Mouse (Mus musculus): Measurements from ENCODE around the gene Bach2. TPM values are rescaled to one million over a fixed set of nuclear protein-coding genes. Genes with fewer than 3 reads are reported as not detected.

Gene Bach2
- polyA plus RNA-seq, 1 experiment, result 14.1 TPM

- TF ChIP-seq POLR2A (IDR thresholded peaks at IDR 0.05; ENCODE audit: low read depth, low read length), result no peak
- TF ChIP-seq CTCF (IDR thresholded peaks at IDR 0.05; ENCODE audit: extremely low read depth, insufficient read depth, insufficient read length, insufficient replicate concordance), result no peak
- no peak for DNase-seq (ENCODE audit: low read depth in 1 of 2, low spot score in 2 of 2)
- H3K27ac ChIP-seq (ENCODE audit: insufficient read depth, low read length), result no peak overlapping the region
- H3K4me3 ChIP-seq (ENCODE audit: extremely low read depth, insufficient read depth, insufficient read length), result no peak overlapping the region
- peaks cover 3% of the 10 kb centered on the region; the same call in 1 of the 2 replicates for H3K36me3 ChIP-seq (ENCODE audit: control insufficient read depth, insufficient read depth, low read length)
- no peaks in the 10 kb centered on the region for H3K27me3 ChIP-seq (ENCODE audit: control insufficient read depth, insufficient read depth, low read length)
- WGBS, result 91% methylated on average over 17 of the region's 17 CpGs
- H3K4me1 ChIP-seq (ENCODE audit: control insufficient read depth, insufficient read depth, insufficient read length), result no peaks in the 10 kb centered on the region
These were observed 248.2 kb downstream of the Bach2 start for GRCm38 (mm10) chr4:32486654-32487398.

GRCm38 (mm10) chr4:32489186-32489585 is 250.6 kb downstream of the Bach2 start:
- H3K4me1 ChIP-seq (ENCODE audit: control insufficient read depth, insufficient read depth, insufficient read length), result no peaks in the 10 kb centered on the region
- DNase-seq (ENCODE audit: low read depth in 1 of 2, low spot score in 2 of 2), result no peak
- no peak for TF ChIP-seq POLR2A (IDR thresholded peaks at IDR 0.05; ENCODE audit: low read depth, low read length)
- no peak for TF ChIP-seq CTCF (IDR thresholded peaks at IDR 0.05; ENCODE audit: extremely low read depth, insufficient read depth, insufficient read length, insufficient replicate concordance)
- H3K4me3 ChIP-seq (ENCODE audit: extremely low read depth, insufficient read depth, insufficient read length), result no peak overlapping the region
- 93% methylated on average over 1 of the region's 1 CpGs for WGBS
- H3K27me3 ChIP-seq (ENCODE audit: control insufficient read depth, insufficient read depth, low read length), result no peaks in the 10 kb centered on the region
- no peak overlapping the region for H3K27ac ChIP-seq (ENCODE audit: insufficient read depth, low read length)
- H3K36me3 ChIP-seq (ENCODE audit: control insufficient read depth, insufficient read depth, low read length), result peaks cover 3% of the 10 kb centered on the region; the same call in 1 of the 2 replicates

GRCm38 (mm10) chr4:32491176-32491575 is 252.6 kb downstream of the Bach2 start:
- TF ChIP-seq CTCF (IDR thresholded peaks at IDR 0.05; ENCODE audit: extremely low read depth, insufficient read depth, insufficient read length, insufficient replicate concordance) (no peak), POLR2A (IDR thresholded peaks at IDR 0.05; ENCODE audit: low read depth, low read length) (no peak)
- 94% methylated on average over 8 of the region's 8 CpGs for WGBS
- no peak for DNase-seq (ENCODE audit: low read depth in 1 of 2, low spot score in 2 of 2)
- H3K27me3 ChIP-seq (ENCODE audit: control insufficient read depth, insufficient read depth, low read length), result no peaks in the 10 kb centered on the region
- H3K4me3 ChIP-seq (ENCODE audit: extremely low read depth, insufficient read depth, insufficient read length), result no peak overlapping the region
- peaks cover 3% of the 10 kb centered on the region; the same call in 1 of the 2 replicates for H3K36me3 ChIP-seq (ENCODE audit: control insufficient read depth, insufficient read depth, low read length)
- H3K4me1 ChIP-seq (ENCODE audit: control insufficient read depth, insufficient read depth, insufficient read length), result no peaks in the 10 kb centered on the region
- no peak overlapping the region for H3K27ac ChIP-seq (ENCODE audit: insufficient read depth, low read length)

GRCm38 (mm10) chr4:32492834-32493233 is 254.2 kb downstream of the Bach2 start:
- 89% methylated on average over 7 of the region's 7 CpGs for WGBS
- no peaks in the 10 kb centered on the region for H3K4me1 ChIP-seq (ENCODE audit: control insufficient read depth, insufficient read depth, insufficient read length)
- no peak for DNase-seq (ENCODE audit: low read depth in 1 of 2, low spot score in 2 of 2)
- TF ChIP-seq POLR2A (IDR thresholded peaks at IDR 0.05; ENCODE audit: low read depth, low read length), result no peak
- no peak for TF ChIP-seq CTCF (IDR thresholded peaks at IDR 0.05; ENCODE audit: extremely low read depth, insufficient read depth, insufficient read length, insufficient replicate concordance)
- no peaks in the 10 kb centered on the region for H3K27me3 ChIP-seq (ENCODE audit: control insufficient read depth, insufficient read depth, low read length)
- H3K4me3 ChIP-seq (ENCODE audit: extremely low read depth, insufficient read depth, insufficient read length), result no peak overlapping the region
- H3K27ac ChIP-seq (ENCODE audit: insufficient read depth, low read length), result no peak overlapping the region
- H3K36me3 ChIP-seq (ENCODE audit: control insufficient read depth, insufficient read depth, low read length), result peaks cover 3% of the 10 kb centered on the region; the same call in 1 of the 2 replicates

GRCm38 (mm10) chr4:32501780-32502179 is 263.2 kb downstream of the Bach2 start:
- no peaks in the 10 kb centered on the region for H3K27me3 ChIP-seq (ENCODE audit: control insufficient read depth, insufficient read depth, low read length)
- 87% methylated on average over 8 of the region's 8 CpGs for whole genome bisulfite sequencing

GRCm38 (mm10) chr4:32502181-32502580 is 263.6 kb downstream of the Bach2 start:
- no peaks in the 10 kb centered on the region for H3K4me1 ChIP-seq (ENCODE audit: control insufficient read depth, insufficient read depth, insufficient read length)
- H3K36me3 ChIP-seq (ENCODE audit: control insufficient read depth, insufficient read depth, low read length), result peaks cover 12% of the 10 kb centered on the region; the same call in 1 of the 2 replicates
- no peak for TF ChIP-seq POLR2A (IDR thresholded peaks at IDR 0.05; ENCODE audit: low read depth, low read length)
- no peak for TF ChIP-seq CTCF (IDR thresholded peaks at IDR 0.05; ENCODE audit: extremely low read depth, insufficient read depth, insufficient read length, insufficient replicate concordance)
- 90% methylated on average over 4 of the region's 4 CpGs for WGBS
- DNase-seq (ENCODE audit: low read depth in 1 of 2, low spot score in 2 of 2), result no peak
- no peak overlapping the region for H3K27ac ChIP-seq (ENCODE audit: insufficient read depth, low read length)
- no peaks in the 10 kb centered on the region for H3K27me3 ChIP-seq (ENCODE audit: control insufficient read depth, insufficient read depth, low read length)
- H3K4me3 ChIP-seq (ENCODE audit: extremely low read depth, insufficient read depth, insufficient read length), result no peak overlapping the region

More at GRCm38 (mm10) chr4:32501780-32502179, 263.2 kb downstream of the Bach2 start:
- Histone ChIP-seq H3K27ac (ENCODE audit: insufficient read depth, low read length) (no peak overlapping the region), H3K4me3 (ENCODE audit: extremely low read depth, insufficient read depth, insufficient read length) (no peak overlapping the region), H3K4me1 (ENCODE audit: control insufficient read depth, insufficient read depth, insufficient read length) (no peaks in the 10 kb centered on the region), H3K36me3 (ENCODE audit: control insufficient read depth, insufficient read depth, low read length) (peaks cover 12% of the 10 kb centered on the region; the same call in 1 of the 2 replicates)
- DNase-seq (ENCODE audit: low read depth in 1 of 2, low spot score in 2 of 2), result no peak
- TF ChIP-seq POLR2A (IDR thresholded peaks at IDR 0.05; ENCODE audit: low read depth, low read length) (no peak), CTCF (IDR thresholded peaks at IDR 0.05; ENCODE audit: extremely low read depth, insufficient read depth, insufficient read length, insufficient replicate concordance) (no peak)

GRCm38 (mm10) chr4:32504236-32504635 is 265.6 kb downstream of the Bach2 start:
- Histone ChIP-seq H3K27ac (ENCODE audit: insufficient read depth, low read length) (no peak overlapping the region), H3K4me1 (ENCODE audit: control insufficient read depth, insufficient read depth, insufficient read length) (no peaks in the 10 kb centered on the region)
- DNase-seq (ENCODE audit: low read depth in 1 of 2, low spot score in 2 of 2), result no peak

More at GRCm38 (mm10) chr4:32504236-32504635, 265.6 kb downstream of the Bach2 start:
- 89% methylated on average over 11 of the region's 11 CpGs for WGBS
- H3K36me3 ChIP-seq (ENCODE audit: control insufficient read depth, insufficient read depth, low read length), result peaks cover 15% of the 10 kb centered on the region; the same call in 1 of the 2 replicates
- H3K4me3 ChIP-seq (ENCODE audit: extremely low read depth, insufficient read depth, insufficient read length), result no peak overlapping the region
- H3K27me3 ChIP-seq (ENCODE audit: control insufficient read depth, insufficient read depth, low read length), result no peaks in the 10 kb centered on the region
- no peak for TF ChIP-seq CTCF (IDR thresholded peaks at IDR 0.05; ENCODE audit: extremely low read depth, insufficient read depth, insufficient read length, insufficient replicate concordance)
- no peak for TF ChIP-seq POLR2A (IDR thresholded peaks at IDR 0.05; ENCODE audit: low read depth, low read length)

Measured in spleen, adult 2 months (tissue).